Mouse (Mus musculus): ENCODE results near the gene 6030458C11Rik.

- TF ChIP-seq MXI1 (IDR thresholded peaks at IDR 0.05; ENCODE audit: low read depth, low read length) (no peak), CTCF (conservative IDR thresholded peaks at IDR 0.05 in 1 of 2, IDR thresholded peaks at IDR 0.05 in 1 of 2; ENCODE audit: low read depth in 2 of 2, low read length in 2 of 2) (no peak), ZMIZ1 (IDR thresholded peaks at IDR 0.05; ENCODE audit: low read depth, low read length) (no peak), POLR2A (IDR thresholded peaks at IDR 0.05; ENCODE audit: low read depth, low read length) (no peak), POLR2AphosphoS2 (IDR thresholded peaks at IDR 0.05; ENCODE audit: low read depth, low read length) (no peak), MAFK (IDR thresholded peaks at IDR 0.05; ENCODE audit: insufficient replicate concordance, low read length) (no peak), ELF1 (IDR thresholded peaks at IDR 0.05; ENCODE audit: low read depth, low read length) (no peak), USF1 (IDR thresholded peaks at IDR 0.05; ENCODE audit: low read depth, low read length) (no peak), EP300 (IDR thresholded peaks at IDR 0.05; ENCODE audit: low read length) (no peak), RCOR1 (conservative IDR thresholded peaks at IDR 0.05; ENCODE audit: low read depth, low read length) (no peak)
Observed at GRCm38 (mm10) chr15:12848196-12848975, 23.9 kb upstream of the 6030458C11Rik start.

All from CH12.LX (cell line).